Mouse (Mus musculus): ENCODE measurements around the gene Kcnq1. TPM values are rescaled to one million over a fixed set of nuclear protein-coding genes. Genes with fewer than 3 reads are reported as not detected.

Kcnq1 gene
- polyA plus RNA-seq, 1 experiment: 26.7 TPM

DNA sequence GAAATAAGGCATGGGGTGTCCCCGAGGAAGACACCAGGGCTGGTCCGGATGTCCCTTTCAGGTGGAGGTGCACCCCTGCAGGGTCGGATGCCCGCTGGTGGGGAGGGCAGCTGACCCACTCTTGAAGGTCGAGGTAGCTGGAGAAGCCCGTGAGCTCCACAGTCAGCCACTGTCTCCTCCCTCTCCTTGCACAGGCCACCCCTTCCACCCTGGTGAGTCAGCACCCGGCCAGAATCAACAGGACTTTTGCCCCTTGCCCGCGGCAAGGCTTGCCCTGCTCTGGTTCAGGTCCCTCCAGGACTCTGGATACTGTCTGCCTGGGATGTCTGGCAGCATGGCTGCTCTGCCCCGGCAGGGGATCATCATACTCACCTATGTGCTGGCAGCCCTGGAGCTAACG, 369.7 kb downstream of the Kcnq1 start:
- no peak for DNase-seq
- TF ChIP-seq POLR2A (IDR thresholded peaks at IDR 0.05; ENCODE audit: borderline replicate concordance, extremely low read depth, low read depth, low read length) (no peak), CTCF (IDR thresholded peaks at IDR 0.05; ENCODE audit: insufficient read depth, low read length) (no peak)
- Histone ChIP-seq H3K4me3 (replicated peaks; ENCODE audit: extremely low read depth, low read depth, low read length) (no peak overlapping the region), H3K4me1 (ENCODE audit: control insufficient read depth, insufficient read depth, low read length) (peaks cover 2% of the 10 kb centered on the region; the same call in 1 of the 2 replicates)
- WGBS: 59% methylated on average over 11 of the region's 11 CpGs

Other genes with a start within 250 kb of the Kcnq1 start
- gene Th, start 175.2 kb upstream of the Kcnq1 start, polyA plus RNA-seq (2012; rRNA removed): 0.80 TPM in 1 of 2 replicates, not detected in the other
- 0.96 and 1.2 TPM in 2 replicates for gene Ascl2, start 137.1 kb upstream of the Kcnq1 start, polyA plus RNA-seq (2012; rRNA removed)
- 7.7 and 11.5 TPM in 2 replicates for gene Tspan32, start 101.3 kb upstream of the Kcnq1 start, polyA plus RNA-seq (2012; rRNA removed)
- gene Cd81, start 53.6 kb upstream of the Kcnq1 start, polyA plus RNA-seq (2012; rRNA removed): 575 and 614 TPM in 2 replicates
- 83.1 and 85.1 TPM in 2 replicates for gene Tssc4, start 37.1 kb upstream of the Kcnq1 start, polyA plus RNA-seq (2012; rRNA removed)
- gene Trpm5, start 11.7 kb upstream of the Kcnq1 start, polyA plus RNA-seq (2012; rRNA removed): 0.42 and 0.62 TPM in 2 replicates